Mouse (Mus musculus) heart, adult 2 months (tissue): Measurements from ENCODE around the gene Oas1f.
"Not testable (repeated sequence)": the region's sequence is repeated elsewhere in the genome, so short reads cannot be mapped to it uniquely, and the experiment has no call there.

Experiments used
- EP300 ChIP-seq: fragments of 200-500 bp; IDR thresholded peaks from 2 replicates; pipeline ENCODE4 v1.6.1; 2011; ENCODE audit warnings: low read depth, low read length, control low read depth; ENCODE audit not compliant: insufficient read depth
- POLR2A ChIP-seq: fragments of 200-500 bp; IDR thresholded peaks from 2 replicates; pipeline ENCODE4 v1.6.1; 2011; ENCODE audit warnings: mild to moderate bottlenecking, low read depth, low read length, control low read depth; ENCODE audit not compliant: insufficient read depth

DNA sequence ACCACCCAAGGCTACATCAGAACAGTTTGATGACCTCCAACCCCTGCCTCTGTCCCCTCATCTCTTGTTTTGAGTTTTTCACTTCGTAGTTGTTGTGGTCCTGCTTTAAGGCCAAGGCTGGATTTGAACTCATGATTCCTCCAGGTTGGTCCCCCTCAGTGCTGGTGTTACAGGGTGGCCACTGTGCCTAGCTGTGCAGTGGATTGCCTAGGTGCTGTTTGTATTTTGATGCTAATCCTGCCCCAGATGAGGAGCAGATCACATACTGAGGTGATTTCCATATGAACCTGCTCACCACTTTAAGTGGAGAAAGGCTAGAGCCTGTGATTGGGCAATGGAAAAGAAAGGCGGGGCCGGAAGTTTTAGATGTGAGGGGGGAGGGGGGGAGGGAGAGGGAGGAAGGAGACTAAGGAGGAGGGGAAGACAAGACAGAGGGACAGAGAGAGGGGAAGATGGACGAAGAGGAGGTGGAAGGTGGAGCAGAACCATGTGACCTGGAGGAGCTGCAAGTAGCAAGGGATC is 41.2 kb downstream of the Oas1f start:
- not testable (repeated sequence) for TF ChIP-seq POLR2A, EP300
